Mouse (Mus musculus) midbrain, embryonic 11.5 days (tissue): ENCODE data around the gene Sptbn4. TPM values are rescaled to one million over a fixed set of nuclear protein-coding genes. Genes with fewer than 3 reads are reported as not detected.
A peak's percentile ranks its signal among the peaks of the same experiment; 100 is the strongest.

Source experiments
- ATAC-seq: fragments of 200-750 bp; cut with Nextera tagmentation; 2 replicates; pipeline ENCODE4 v1.8.0; 2017; ENCODE audit warnings: moderate TSS enrichment, moderate library complexity; ENCODE audit not compliant: low FRiP score
- DNase-seq: peaks from one replicate; pipeline ENCODE4 v3.0.0; 2015; ENCODE audit warnings: low spot score; ENCODE audit errors: missing footprints
- H3K27ac ChIP-seq: fragments of 300-500 bp; sonication (generic); 2 replicates; pipeline ENCODE4 v1.5.1; 2014; ENCODE audit warnings: low read depth, low read length
- H3K27me3 ChIP-seq: fragments of 300-500 bp; sonication (generic); 2 replicates; pipeline ENCODE4 v1.6.1; 2014; ENCODE audit warnings: mild to moderate bottlenecking, low read length, moderate library complexity, mixed read lengths; ENCODE audit not compliant: control insufficient read depth, insufficient read depth
- H3K36me3 ChIP-seq: fragments of 300-500 bp; sonication (generic); 2 replicates; pipeline ENCODE4 v1.6.1; 2014; ENCODE audit warnings: mild to moderate bottlenecking, low read length, moderate library complexity, mixed read lengths; ENCODE audit not compliant: control insufficient read depth, insufficient read depth
- H3K4me1 ChIP-seq: fragments of 300-500 bp; sonication (generic); 2 replicates; pipeline ENCODE4 v1.6.1; 2014; ENCODE audit warnings: low read length; ENCODE audit not compliant: control insufficient read depth, insufficient read depth
- H3K4me2 ChIP-seq: fragments of 300-500 bp; sonication (generic); 2 replicates; pipeline ENCODE4 v1.6.1; 2014; ENCODE audit warnings: mild to moderate bottlenecking, moderate library complexity
- H3K4me3 ChIP-seq: fragments of 300-500 bp; sonication (generic); 2 replicates; pipeline ENCODE4 v1.5.1; 2014; ENCODE audit warnings: low read depth, low read length
- H3K9ac ChIP-seq: fragments of 300-500 bp; sonication (generic); 2 replicates; pipeline ENCODE4 v1.6.1; 2014; ENCODE audit warnings: low read length
- H3K9me3 ChIP-seq: fragments of 300-500 bp; sonication (generic); 2 replicates; pipeline ENCODE4 v1.6.1; 2016; ENCODE audit warnings: low read length; ENCODE audit not compliant: control insufficient read depth
- WGBS: fragments of 180-500 bp; shearing (Covaris S2); extraction: QIAGEN DNeasy Blood & Tissue Kit; methylation state at CpG from one replicate; pipeline ENCODE4 v1.1.7; 2014; 5-methylcytosine and 5-hydroxymethylcytosine counted together
- polyA plus RNA-seq: library from polyadenylated mRNA; unstranded; fragments of >200 nt; fragmentation: Nextera tagmentation; extraction: Ambion mirVana; gene quantifications from 2 replicates; pipeline ENCODE4 v1.2.1, GENCODE M21; 2014

Gene Sptbn4
- polyA plus RNA-seq, 1 experiment from 2014 or later, result 0.31 TPM

GRCm38 (mm10) chr7:27384134-27384533 is 63.4 kb downstream of the Sptbn4 start:
- Histone ChIP-seq H3K27ac (no peak overlapping the region), H3K36me3 (no peaks in the 10 kb centered on the region), H3K27me3 (no peaks in the 10 kb centered on the region), H3K9me3 (no peaks in the 10 kb centered on the region), H3K4me3 (no peak overlapping the region), H3K9ac (no peak overlapping the region), H3K4me1 (no peaks in the 10 kb centered on the region), H3K4me2 (no peak overlapping the region)
- DNase-seq, result no peak
- no peak for ATAC-seq
- WGBS, result 82% methylated on average over 5 of the region's 5 CpGs

GRCm38 (mm10) chr7:27383233-27383632 is 64.3 kb downstream of the Sptbn4 start:
- WGBS, result 84% methylated on average over 1 of the region's 1 CpGs

GRCm38 (mm10) chr7:27381560-27381959 is 65.9 kb downstream of the Sptbn4 start:
- no peaks in the 10 kb centered on the region for H3K9me3 ChIP-seq
- ATAC-seq (no peak), DNase-seq (no peak)
- H3K9ac ChIP-seq, result no peak overlapping the region
- no peaks in the 10 kb centered on the region for H3K4me1 ChIP-seq
- H3K27ac ChIP-seq, result no peak overlapping the region
- 73% methylated on average over 4 of the region's 4 CpGs for WGBS
- H3K36me3 ChIP-seq, result no peaks in the 10 kb centered on the region
- H3K27me3 ChIP-seq, result peaks cover 2% of the 10 kb centered on the region; the same call in 1 of the 2 replicates
- no peak overlapping the region for H3K4me2 ChIP-seq
- H3K4me3 ChIP-seq, result no peak overlapping the region

More at GRCm38 (mm10) chr7:27383233-27383632, 64.3 kb downstream of the Sptbn4 start:
- ATAC-seq (no peak), DNase-seq (no peak)
- no peak overlapping the region for H3K27ac ChIP-seq
- H3K4me1 ChIP-seq, result no peaks in the 10 kb centered on the region
- no peak overlapping the region for H3K4me3 ChIP-seq
- no peaks in the 10 kb centered on the region for H3K9me3 ChIP-seq
- H3K27me3 ChIP-seq, result no peaks in the 10 kb centered on the region
- no peaks in the 10 kb centered on the region for H3K36me3 ChIP-seq
- H3K4me2 ChIP-seq, result no peak overlapping the region
- H3K9ac ChIP-seq, result no peak overlapping the region

GRCm38 (mm10) chr7:27381009-27381408 is 66.5 kb downstream of the Sptbn4 start:
- 65% methylated on average over 1 of the region's 1 CpGs for WGBS
- DNase-seq (no peak), ATAC-seq (no peak)
- H3K27me3 ChIP-seq, result peaks cover 6% of the 10 kb centered on the region; the same call in 1 of the 2 replicates
- H3K4me1 ChIP-seq, result no peaks in the 10 kb centered on the region
- no peak overlapping the region for H3K4me3 ChIP-seq
- no peaks in the 10 kb centered on the region for H3K9me3 ChIP-seq
- H3K27ac ChIP-seq, result no peak overlapping the region
- H3K9ac ChIP-seq, result no peak overlapping the region
- no peak overlapping the region for H3K4me2 ChIP-seq
- H3K36me3 ChIP-seq, result no peaks in the 10 kb centered on the region

GRCm38 (mm10) chr7:27379836-27380235 is 67.7 kb downstream of the Sptbn4 start:
- peaks cover 17% of the 10 kb centered on the region for H3K27me3 ChIP-seq
- H3K9ac ChIP-seq, result no peak overlapping the region
- no peaks in the 10 kb centered on the region for H3K36me3 ChIP-seq
- DNase-seq, result no peak
- no peak overlapping the region for H3K4me2 ChIP-seq
- H3K4me3 ChIP-seq, result no peak overlapping the region
- ATAC-seq, result no peak
- H3K4me1 ChIP-seq, result no peaks in the 10 kb centered on the region
- 84% methylated on average over 6 of the region's 6 CpGs for WGBS
- no peaks in the 10 kb centered on the region for H3K9me3 ChIP-seq
- H3K27ac ChIP-seq, result no peak overlapping the region

- Histone ChIP-seq H3K27me3 (peaks cover 25% of the 10 kb centered on the region), H3K27ac (no peak overlapping the region), H3K36me3 (no peaks in the 10 kb centered on the region), H3K9ac (no peak overlapping the region), H3K9me3 (no peaks in the 10 kb centered on the region), H3K4me2 (no peak overlapping the region), H3K4me1 (no peaks in the 10 kb centered on the region), H3K4me3 (no peak overlapping the region)
- no peak for ATAC-seq
- no peak for DNase-seq
- 26% methylated on average over 4 of the region's 4 CpGs for WGBS
Observed at GRCm38 (mm10) chr7:27378431-27378830, 69.1 kb downstream of the Sptbn4 start.

GRCm38 (mm10) chr7:27375274-27375673 is 72.2 kb downstream of the Sptbn4 start:
- DNase-seq (no peak), ATAC-seq (no peak)
- WGBS, result 2% methylated on average over 20 of the region's 22 CpGs
- Histone ChIP-seq H3K9ac (no peak overlapping the region), H3K4me3 (no peak overlapping the region), H3K36me3 (no peaks in the 10 kb centered on the region), H3K27ac (no peak overlapping the region), H3K4me1 (no peaks in the 10 kb centered on the region), H3K4me2 (no peak overlapping the region), H3K27me3 (peaks cover 55% of the 10 kb centered on the region), H3K9me3 (no peaks in the 10 kb centered on the region)

GRCm38 (mm10) chr7:27371715-27372462 is 75.6 kb downstream of the Sptbn4 start:
- no peak overlapping the region for H3K27ac ChIP-seq
- peak overlapping the region; percentile 23; the same call in 1 of the 2 replicates for H3K4me2 ChIP-seq
- no peaks in the 10 kb centered on the region for H3K4me1 ChIP-seq
- no peaks in the 10 kb centered on the region for H3K36me3 ChIP-seq
- ATAC-seq (no peak), DNase-seq (peak; percentile 85)
- WGBS, result 7% methylated on average over 44 of the region's 44 CpGs
- no peak overlapping the region for H3K9ac ChIP-seq
- H3K4me3 ChIP-seq, result peak overlapping the region; percentile 7; the same call in 1 of the 2 replicates
- peaks cover 84% of the 10 kb centered on the region for H3K27me3 ChIP-seq
- no peaks in the 10 kb centered on the region; the same call in 1 of the 2 replicates for H3K9me3 ChIP-seq

- peaks cover 90% of the 10 kb centered on the region for H3K27me3 ChIP-seq
- no peaks in the 10 kb centered on the region for H3K36me3 ChIP-seq
- H3K9me3 ChIP-seq, result no peaks in the 10 kb centered on the region; the same call in 1 of the 2 replicates
- H3K27ac ChIP-seq, result no peak overlapping the region
- DNase-seq, result peak; percentile 67
- no peak overlapping the region for H3K4me3 ChIP-seq
- no peak overlapping the region for H3K9ac ChIP-seq
- H3K4me1 ChIP-seq, result peaks cover 3% of the 10 kb centered on the region; the same call in 1 of the 2 replicates
- WGBS, result 85% methylated on average over 19 of the region's 19 CpGs
- no peak overlapping the region for H3K4me2 ChIP-seq
- no peak for ATAC-seq
Observed at GRCm38 (mm10) chr7:27369111-27369510, 78.4 kb downstream of the Sptbn4 start.
